Mouse (Mus musculus) granulocyte monocyte progenitor cell, adult 5-6 weeks (primary cell): ENCODE data around the gene Pxylp1. TPM values are rescaled to one million over a fixed set of nuclear protein-coding genes. Genes with fewer than 3 reads are reported as not detected.
A peak's percentile ranks its signal among the peaks of the same experiment; 100 is the strongest.

Source experiments
- ATAC-seq: replicated peaks from 2 replicates; pipeline ENCODE4 v1.8.0; 2016; ENCODE audit warnings: mild to moderate bottlenecking, moderate TSS enrichment, inconsistent platforms; ENCODE audit not compliant: poor library complexity, severe bottlenecking
- total RNA-seq, 2 experiments: library from RNA; stranded (forward) in 1 of 2; stranded (reverse) in 1 of 2; fragments of 200-712, 200-1000 nt in 1 of 2; fragments of >200 nt in 1 of 2; fragmentation: Nextera tagmentation in 1 of 2; gene quantifications; 2 replicates each; pipeline ENCODE4 v1.2.3; 2014 to 2017

The Pxylp1 gene
- total RNA-seq, 2 experiments from 2014 or later = 60.4 to 85.4 TPM

DNA sequence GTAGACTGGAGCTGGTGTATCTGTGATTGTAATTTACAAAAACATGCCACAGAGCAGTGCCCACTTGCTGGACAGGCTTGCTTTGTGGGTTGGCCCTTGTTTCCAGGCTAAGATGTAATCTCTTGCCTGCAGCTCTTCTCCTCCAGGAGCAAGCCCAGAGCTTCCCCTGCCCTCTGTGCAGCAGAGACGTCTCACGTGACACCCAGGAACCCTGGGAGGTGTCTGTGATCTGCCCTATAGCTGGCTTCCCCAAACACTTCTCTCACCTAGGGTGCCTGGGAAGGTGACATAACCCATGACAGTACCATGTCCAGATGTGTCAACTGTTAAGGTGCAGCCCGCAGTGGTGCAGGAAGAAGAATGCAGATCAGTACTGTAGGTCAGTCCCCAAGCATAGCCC, 28.9 kb downstream of the Pxylp1 start:
- ATAC-seq = peak; percentile 49

- no peak for ATAC-seq
Measured at GRCm38 (mm10) chr9:96862836-96863235, 29.6 kb downstream of the Pxylp1 start.

GRCm38 (mm10) chr9:96861092-96861487, 31.4 kb downstream of the Pxylp1 start:
- peak; percentile 15; the same call in 1 of the 2 replicates for ATAC-seq

GRCm38 (mm10) chr9:96860380-96861091, 31.9 kb downstream of the Pxylp1 start:
- no peak for ATAC-seq

DNA sequence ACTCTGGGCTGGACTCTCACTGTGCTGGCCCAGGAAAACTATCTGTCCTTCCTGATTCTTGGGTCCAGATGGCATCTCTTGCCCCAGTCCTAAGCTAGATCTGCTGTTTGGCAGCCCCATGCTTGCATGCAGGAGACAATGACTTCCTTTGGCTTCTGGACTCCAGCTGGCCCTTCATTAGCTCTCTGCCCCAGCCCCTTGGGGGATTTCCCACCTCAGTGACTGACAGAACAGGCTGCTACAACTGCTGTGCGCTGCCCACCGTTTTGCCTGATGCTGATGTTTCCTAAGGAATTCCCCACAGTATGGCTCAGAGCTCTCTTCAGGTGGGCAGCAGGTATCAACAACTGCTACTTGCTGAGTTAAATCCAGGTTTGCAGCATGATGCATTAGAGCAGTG, 33.4 kb downstream of the Pxylp1 start:
- ATAC-seq = no peak

- no peak for ATAC-seq
Measured at GRCm38 (mm10) chr9:96857838-96858237, 34.6 kb downstream of the Pxylp1 start.

- ATAC-seq = no peak
Measured at GRCm38 (mm10) chr9:96853300-96854186, 38.9 kb downstream of the Pxylp1 start.

- no peak for ATAC-seq
Measured at GRCm38 (mm10) chr9:96851634-96852033, 40.8 kb downstream of the Pxylp1 start.

DNA sequence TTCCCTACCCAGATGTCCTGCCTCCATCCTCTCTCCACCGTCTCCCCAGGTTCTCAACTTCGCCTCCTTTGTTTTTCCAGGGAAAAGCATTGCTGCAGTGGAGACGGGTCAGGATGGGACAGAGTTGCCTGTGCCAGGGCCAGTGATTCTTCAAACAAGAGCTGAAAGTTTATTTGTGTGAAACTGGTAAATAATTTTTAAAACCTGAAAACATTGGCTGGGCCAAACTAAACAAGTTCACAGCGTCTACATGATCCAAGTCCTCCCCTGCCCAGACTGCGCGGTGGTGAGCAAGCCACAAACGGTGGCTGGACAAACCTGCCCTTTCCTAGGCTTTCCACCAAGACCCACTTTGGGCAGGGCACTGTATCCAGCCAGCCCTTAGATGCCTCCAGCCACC, 41.4 kb downstream of the Pxylp1 start:
- ATAC-seq = no peak

GRCm38 (mm10) chr9:96849012-96849411, 43.5 kb downstream of the Pxylp1 start:
- ATAC-seq = no peak

GRCm38 (mm10) chr9:96846361-96846760, 46.1 kb downstream of the Pxylp1 start:
- ATAC-seq = no peak

DNA sequence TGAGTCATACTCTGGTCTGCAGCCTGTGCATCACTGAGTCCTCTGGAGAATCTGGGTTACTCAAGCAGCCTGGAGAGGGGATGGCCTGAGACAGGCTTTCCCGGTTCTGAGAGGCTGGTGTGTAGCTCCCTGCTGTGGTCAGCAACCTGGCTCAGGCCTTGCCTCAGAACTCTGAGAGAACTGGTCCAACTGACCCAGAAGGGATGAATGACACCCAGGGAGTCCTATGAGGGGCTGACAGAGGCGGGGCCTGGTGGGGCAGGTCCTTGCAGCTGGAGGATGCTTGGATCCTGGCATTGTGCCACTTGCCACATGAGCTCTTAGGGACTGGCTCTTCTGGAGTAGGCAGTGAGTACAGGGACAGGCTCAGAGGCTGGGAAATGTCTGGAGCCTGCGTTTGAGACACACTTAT, 47.7 kb downstream of the Pxylp1 start:
- ATAC-seq = no peak

DNA sequence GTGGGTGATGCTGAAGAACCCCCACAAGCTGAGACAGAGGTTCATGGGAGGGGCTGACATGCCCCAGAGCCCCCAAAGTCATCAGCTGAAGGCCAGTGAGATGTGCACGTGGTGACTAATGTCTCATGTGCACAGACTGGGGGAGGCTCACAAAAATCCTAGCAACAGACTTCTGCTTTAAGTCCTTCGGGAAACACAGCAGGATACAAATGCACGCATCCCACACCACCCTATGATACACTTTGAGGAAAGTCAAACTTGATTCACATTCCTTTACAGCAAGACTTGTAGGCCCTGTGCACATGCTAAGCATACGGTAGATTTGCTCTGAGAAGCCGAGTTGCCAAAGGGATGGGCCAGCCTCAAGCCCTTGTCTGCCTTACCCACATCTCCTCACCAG, 53.1 kb downstream of the Pxylp1 start:
- no peak for ATAC-seq

DNA sequence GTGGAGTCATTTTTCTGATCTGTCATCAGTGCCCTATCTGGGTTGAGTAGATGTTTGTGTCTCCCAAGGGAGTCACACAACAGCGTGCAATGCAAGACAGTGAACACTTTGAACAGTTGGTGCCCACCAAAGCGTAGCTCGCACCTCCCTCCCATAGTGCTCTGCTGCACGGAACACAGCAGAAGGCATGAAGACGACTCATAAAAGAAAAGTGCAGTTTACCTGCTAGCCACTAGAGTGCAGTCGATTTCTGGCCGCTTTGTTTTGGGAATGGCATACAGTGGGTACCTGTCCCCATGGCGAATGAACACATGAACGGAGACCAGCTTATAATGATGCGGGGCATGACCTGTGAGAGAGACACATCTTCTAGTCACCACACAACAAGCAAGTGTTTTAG, 53.6 kb downstream of the Pxylp1 start:
- ATAC-seq = peak; percentile 71; the same call in 1 of the 2 replicates

DNA sequence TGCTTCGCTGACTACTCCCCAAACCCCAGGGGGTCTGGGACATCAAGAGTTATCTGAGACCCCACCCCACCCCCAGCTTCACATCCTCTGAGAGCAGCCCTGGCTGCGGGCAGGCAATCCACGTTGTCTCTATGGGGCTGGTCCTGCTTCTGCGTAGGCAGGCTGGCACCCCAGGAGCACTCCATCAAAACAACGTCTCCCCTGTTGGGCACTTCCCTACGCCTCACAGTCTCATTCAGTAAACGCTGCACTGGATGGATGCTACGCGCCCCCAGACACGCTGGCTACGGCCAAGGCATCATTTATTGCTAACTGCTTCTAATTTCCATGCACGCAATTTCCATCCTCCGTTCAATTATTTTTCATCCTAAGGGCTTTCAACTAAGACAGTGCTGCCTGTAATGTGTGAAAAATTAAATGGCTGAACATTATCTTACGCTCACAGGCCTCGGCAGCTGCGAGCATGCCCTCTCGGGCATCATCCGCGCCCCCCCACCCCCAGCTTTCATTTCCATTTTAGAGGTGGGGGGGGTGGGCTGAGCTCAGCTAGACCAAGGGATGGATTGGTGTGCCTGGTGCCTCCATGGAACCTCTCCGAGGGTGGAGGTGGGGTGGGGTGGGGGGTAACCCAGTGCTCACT, 54.6 kb downstream of the Pxylp1 start:
- ATAC-seq = no peak

DNA sequence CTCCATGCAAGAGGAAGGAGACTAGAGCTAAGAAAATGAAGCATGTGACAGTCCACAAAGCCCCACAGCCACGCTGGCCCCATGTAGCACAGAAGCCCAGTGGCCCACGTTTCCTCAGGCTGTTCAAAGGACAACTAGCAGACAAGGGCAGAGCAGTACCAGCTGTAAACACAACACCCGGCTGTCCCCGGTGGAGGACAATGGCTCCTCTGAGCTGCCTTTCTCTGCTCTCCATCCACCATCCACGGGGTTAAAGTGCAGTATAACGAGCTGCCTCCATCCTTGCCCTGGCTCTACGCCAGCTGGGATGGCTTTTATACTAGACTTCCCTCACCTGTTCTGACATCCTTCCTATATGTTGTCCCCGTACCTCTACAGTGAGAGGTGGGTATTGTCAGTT, 55.5 kb downstream of the Pxylp1 start:
- no peak for ATAC-seq

- no peak for ATAC-seq
Measured at GRCm38 (mm10) chr9:96835374-96835921, 57.0 kb downstream of the Pxylp1 start.

GRCm38 (mm10) chr9:96833606-96834005, 58.9 kb downstream of the Pxylp1 start:
- no peak for ATAC-seq

- ATAC-seq = no peak
Measured at GRCm38 (mm10) chr9:96832516-96832915, 60.0 kb downstream of the Pxylp1 start.

GRCm38 (mm10) chr9:96830856-96831359, 61.6 kb downstream of the Pxylp1 start:
- ATAC-seq = no peak

GRCm38 (mm10) chr9:96829682-96830081, 62.8 kb downstream of the Pxylp1 start:
- no peak for ATAC-seq
